ENCODE assay signal across 8 mouse cellular contexts in genomic region chr7:17062845-17063244, GRCm38 (mm10). TPM values are rescaled to one million over a fixed set of nuclear protein-coding genes. Genes with fewer than 3 reads are reported as not detected.
A peak's percentile ranks its signal among the peaks of the same experiment; 100 is the strongest.
DNase-seq lines count a peak whose midpoint lies in the region; ATAC-seq lines count a peak whose summit lies in the region.

No protein-coding gene starts in this region.

- H3K36me3 ChIP-seq in hindbrain, embryonic 14.5 days (replicated peaks; ENCODE audit: control insufficient read depth, insufficient read depth) = no peaks in the 10 kb centered on the region
- no peaks in the 10 kb centered on the region for H3K36me3 ChIP-seq in liver, embryonic 15.5 days (replicated peaks)

- intact Hi-C loops in gastrocnemius, postnatal 36 days (cut with DNase I) = loop anchor here (5.0 kb wide), 1 partner anchor 131 kb away; no protein-coding TSS in a partner anchor

- H3K4me2 ChIP-seq in hindbrain, embryonic 14.5 days (replicated peaks) = peak overlapping the region; percentile 72
- peak overlapping the region; percentile 92 for H3K4me2 ChIP-seq in liver, embryonic 15.5 days

- H3K9ac ChIP-seq in hindbrain, embryonic 14.5 days = peak overlapping the region; percentile 56; the same call in 1 of the 2 replicates
- H3K9ac ChIP-seq in liver, embryonic 15.5 days = peak overlapping the region; percentile 66; the same call in 1 of the 2 replicates

- no peak overlapping the region for H3K27ac ChIP-seq in hindbrain, embryonic 14.5 days
- H3K27ac ChIP-seq in liver, embryonic 15.5 days (replicated peaks) = peak overlapping the region; percentile 19

- H3K27me3 ChIP-seq in hindbrain, embryonic 14.5 days (ENCODE audit: control insufficient read depth, insufficient read depth, low read length) = peaks cover 14% of the 10 kb centered on the region
- peaks cover 26% of the 10 kb centered on the region for H3K27me3 ChIP-seq in liver, embryonic 15.5 days

- H3K4me1 ChIP-seq in hindbrain, embryonic 14.5 days (replicated peaks; ENCODE audit: control insufficient read depth, insufficient read depth, low read length) = peaks cover 12% of the 10 kb centered on the region
- H3K4me1 ChIP-seq in liver, embryonic 15.5 days (replicated peaks) = peaks cover 71% of the 10 kb centered on the region

- H3K9me3 ChIP-seq in hindbrain, embryonic 14.5 days (ENCODE audit: control insufficient read depth, low read length) = no peaks in the 10 kb centered on the region
- H3K9me3 ChIP-seq in liver, embryonic 15.5 days (replicated peaks) = no peaks in the 10 kb centered on the region

- ATAC-seq in hindbrain, embryonic 14.5 days (ENCODE audit: low FRiP score) = peak; percentile 15; the same call in 1 of the 2 replicates
- no peak for ATAC-seq in liver, embryonic 15.5 days (ENCODE audit: insufficient read depth)

- 21% methylated on average over 11 of the region's 11 CpGs for WGBS in hindbrain, embryonic 14.5 days
- 5% methylated on average over 11 of the region's 11 CpGs for WGBS in liver, embryonic 15.5 days (ENCODE audit: insufficient replicate concordance)

- DNase-seq in urinary bladder, postnatal 14 days (ENCODE audit: low spot score) = peak; percentile 22
- no peak for DNase-seq in urinary bladder, adult 2 months (ENCODE audit: low spot score)
- DNase-seq in hindbrain, embryonic 14.5 days (ENCODE audit: low spot score) = no peak
- DNase-seq in retina, postnatal 1 day = peak; percentile 48
- DNase-seq in right cerebral cortex, adult 2 months (ENCODE audit: low spot score in 2 of 2) = no peak
- DNase-seq in gastrocnemius, postnatal 36 days = no peak
- no peak for DNase-seq in right cerebral cortex, postnatal 14 days

- H3K4me3 ChIP-seq in hindbrain, embryonic 14.5 days (replicated peaks; ENCODE audit: low read length) = peak overlapping the region; percentile 37
- peak overlapping the region; percentile 51 for H3K4me3 ChIP-seq in liver, embryonic 15.5 days (replicated peaks)

RNA-seq across cellular contexts. Expression of gene Hif3a, which starts 0.6 kb away (rescaled TPM):
- polyA plus RNA-seq in urinary bladder, adult 2 months (2012; rRNA removed) = 1.5 and 4.1 TPM in 2 replicates
- 4.9 and 6.9 TPM in 2 replicates for polyA plus RNA-seq in hindbrain, embryonic 14.5 days (2014; fragmentation: Nextera tagmentation; extraction: Ambion mirVana)
- polyA plus RNA-seq in liver, embryonic 15.5 days (2015; fragmentation: Nextera tagmentation; extraction: Ambion mirVana) = 31.4 and 37.5 TPM in 2 replicates
- 1 to 10 TPM; 1.2 to 1.3 TPM for total RNA-seq in gastrocnemius, postnatal 36 days (2021)

RNA-seq across cellular contexts. Expression of gene Psg16, which starts 11.0 kb away (rescaled TPM):
- polyA plus RNA-seq in urinary bladder, adult 2 months (2012; rRNA removed) = 0.08 and 0.18 TPM in 2 replicates
- polyA plus RNA-seq in hindbrain, embryonic 14.5 days (2014; fragmentation: Nextera tagmentation; extraction: Ambion mirVana) = 3.1 and 3.6 TPM in 2 replicates
- polyA plus RNA-seq in liver, embryonic 15.5 days (2015; fragmentation: Nextera tagmentation; extraction: Ambion mirVana) = 0.13 and 0.24 TPM in 2 replicates
- under 1 TPM; 0.07 to 0.13 TPM for total RNA-seq in gastrocnemius, postnatal 36 days (2021)

RNA-seq across cellular contexts. Expression of gene Ppp5c, which starts 35.1 kb away (rescaled TPM):
- polyA plus RNA-seq in urinary bladder, adult 2 months (2012; rRNA removed) = 104 and 116 TPM in 2 replicates
- 123 and 129 TPM in 2 replicates for polyA plus RNA-seq in hindbrain, embryonic 14.5 days (2014; fragmentation: Nextera tagmentation; extraction: Ambion mirVana)
- polyA plus RNA-seq in liver, embryonic 15.5 days (2015; fragmentation: Nextera tagmentation; extraction: Ambion mirVana) = 43.2 and 45.3 TPM in 2 replicates
- total RNA-seq in gastrocnemius, postnatal 36 days (2021) = 10 to 100 TPM; 62.4 to 62.7 TPM

Comparison
In these comparisons a context has a peak if more than half of its experiments do, and no peak if none do; other contexts are left out.
1. DNase-seq: peak in urinary bladder, postnatal 14 days (single experiment) and retina, postnatal 1 day (single experiment); none in urinary bladder, adult 2 months (single experiment), hindbrain, embryonic 14.5 days (single experiment), right cerebral cortex, adult 2 months (0 of 2), gastrocnemius, postnatal 36 days (0 of 2) and right cerebral cortex, postnatal 14 days (single experiment).